Mouse (Mus musculus): Measurements from ENCODE around the gene Akap6. TPM values are rescaled to one million over a fixed set of nuclear protein-coding genes. Genes with fewer than 3 reads are reported as not detected.

Akap6 gene
- total and polyA plus RNA-seq, 3 experiments, result 0.12 to 0.42 (median 0.33) TPM

- Histone ChIP-seq H3K4me3 (replicated peaks in 1 of 3; ENCODE audit: low read depth in 2 of 3, low read length in 2 of 3, poor library complexity in 1 of 3) (no peak overlapping the region), H3K4me2 (ENCODE audit: insufficient read depth, low read depth, poor library complexity, severe bottlenecking) (no peak overlapping the region), H3K79me2 (replicated peaks; ENCODE audit: control insufficient read depth, extremely low read depth, insufficient read depth, poor library complexity, severe bottlenecking) (no peaks in the 10 kb centered on the region), H3K36me3 (replicated peaks in 1 of 2; ENCODE audit: control insufficient read depth in 1 of 2, insufficient read depth in 1 of 2, low read length in 1 of 2) (no peaks in the 10 kb centered on the region), H3K27me3 (replicated peaks) (no peaks in the 10 kb centered on the region), H3K9me3 (replicated peaks; ENCODE audit: low read length) (no peaks in the 10 kb centered on the region), H3K4me1 (ENCODE audit: control insufficient read depth in 1 of 2, insufficient read depth in 2 of 2) (peaks cover 2 to 4% of the 10 kb centered on the region in 2 experiments; a peak in 3 of 4 replicates), H3K9ac (ENCODE audit: insufficient read depth, low read depth) (no peak overlapping the region), H3K27ac (ENCODE audit: insufficient read depth, low read depth) (no peak overlapping the region)
- in situ Hi-C loops (cut with MboI; ENCODE audit: low pct_ligation_motif_present, low pct_unique_long_range_greater_than_20kb, low sequenced_read_pairs) (no loop called here), dilution Hi-C loops (cut with MboI; ENCODE audit: extremely low pct_ligation_motif_present, extremely low pct_unique_long_range_greater_than_20kb, low sequenced_read_pairs) (no loop called here)
- TF ChIP-seq MEF2A (IDR thresholded peaks at IDR 0.05; ENCODE audit: borderline replicate concordance, low read depth, low read length) (no peak), IRF4 (IDR thresholded peaks at IDR 0.05; ENCODE audit: low read depth, low read length) (no peak), MYC (IDR thresholded peaks at IDR 0.05; ENCODE audit: low read depth, low read length) (no peak), ZNF384 (IDR thresholded peaks at IDR 0.05; ENCODE audit: low read depth, low read length) (no peak), ZKSCAN1 (IDR thresholded peaks at IDR 0.05; ENCODE audit: borderline replicate concordance, low read depth, low read length) (no peak), MAX (IDR thresholded peaks at IDR 0.05; ENCODE audit: low read length) (no peak), ZC3H11A (IDR thresholded peaks at IDR 0.05; ENCODE audit: low read depth, low read length) (no peak), SMC3 (IDR thresholded peaks at IDR 0.05; ENCODE audit: low read depth, low read length) (no peak), ZMIZ1 (IDR thresholded peaks at IDR 0.05; ENCODE audit: low read depth, low read length) (no peak), ELF1 (IDR thresholded peaks at IDR 0.05; ENCODE audit: low read depth, low read length) (no peak)
- no peak for DNase-seq (ENCODE audit: extremely low read depth)
These were observed 447.4 kb downstream of the Akap6 start for GRCm38 (mm10) chr12:53146460-53147050.

- in situ Hi-C loops (cut with MboI; ENCODE audit: low pct_ligation_motif_present, low pct_unique_long_range_greater_than_20kb, low sequenced_read_pairs), result no loop called here
- H3K27me3 ChIP-seq (replicated peaks), result no peaks in the 10 kb centered on the region
- no peak overlapping the region for H3K27ac ChIP-seq (ENCODE audit: insufficient read depth, low read depth)
- H3K9ac ChIP-seq (ENCODE audit: insufficient read depth, low read depth), result no peak overlapping the region
- H3K79me2 ChIP-seq (replicated peaks; ENCODE audit: control insufficient read depth, extremely low read depth, insufficient read depth, poor library complexity, severe bottlenecking), result no peaks in the 10 kb centered on the region
- dilution Hi-C loops (cut with MboI; ENCODE audit: extremely low pct_ligation_motif_present, extremely low pct_unique_long_range_greater_than_20kb, low sequenced_read_pairs), result no loop called here
- TF ChIP-seq UBTF (IDR thresholded peaks at IDR 0.05; ENCODE audit: low read depth, low read length) (no peak), MEF2A (IDR thresholded peaks at IDR 0.05; ENCODE audit: borderline replicate concordance, low read depth, low read length) (no peak), POLR2A (IDR thresholded peaks at IDR 0.05; ENCODE audit: low read depth, low read length) (no peak), SMC3 (IDR thresholded peaks at IDR 0.05; ENCODE audit: low read depth, low read length) (no peak), RCOR1 (conservative IDR thresholded peaks at IDR 0.05; ENCODE audit: low read depth, low read length) (no peak), MYC (IDR thresholded peaks at IDR 0.05; ENCODE audit: low read depth, low read length) (no peak), IRF4 (IDR thresholded peaks at IDR 0.05; ENCODE audit: low read depth, low read length) (no peak), NELFE (IDR thresholded peaks at IDR 0.05; ENCODE audit: low read depth, low read length) (no peak), USF2 (conservative IDR thresholded peaks at IDR 0.05; ENCODE audit: low read depth, low read length) (no peak), POLR2AphosphoS2 (IDR thresholded peaks at IDR 0.05; ENCODE audit: low read depth, low read length) (no peak), MAFK (IDR thresholded peaks at IDR 0.05; ENCODE audit: insufficient replicate concordance, low read length) (no peak), ZNF384 (IDR thresholded peaks at IDR 0.05; ENCODE audit: low read depth, low read length) (no peak), HCFC1 (IDR thresholded peaks at IDR 0.05; ENCODE audit: low read depth, low read length) (no peak), ZKSCAN1 (IDR thresholded peaks at IDR 0.05; ENCODE audit: borderline replicate concordance, low read depth, low read length) (no peak), CHD2 (IDR thresholded peaks at IDR 0.05; ENCODE audit: low read length) (no peak), NRF1 (IDR thresholded peaks at IDR 0.05; ENCODE audit: low read depth, low read length) (no peak), ZMIZ1 (IDR thresholded peaks at IDR 0.05; ENCODE audit: low read depth, low read length) (no peak)
- no peak overlapping the region for H3K4me3 ChIP-seq (replicated peaks in 1 of 3; ENCODE audit: low read depth in 2 of 3, low read length in 2 of 3, poor library complexity in 1 of 3)
- no peaks in the 10 kb centered on the region for H3K9me3 ChIP-seq (replicated peaks; ENCODE audit: low read length)
- H3K4me1 ChIP-seq (ENCODE audit: control insufficient read depth in 1 of 2, insufficient read depth in 2 of 2), result peaks cover 0 to 2% of the 10 kb centered on the region in 2 experiments; a peak in 2 of 4 replicates
- no peak overlapping the region for H3K4me2 ChIP-seq (ENCODE audit: insufficient read depth, low read depth, poor library complexity, severe bottlenecking)
- DNase-seq (ENCODE audit: extremely low read depth), result no peak
- H3K36me3 ChIP-seq (replicated peaks in 1 of 2; ENCODE audit: control insufficient read depth in 1 of 2, insufficient read depth in 1 of 2, low read length in 1 of 2), result no peaks in the 10 kb centered on the region
These were observed 448.5 kb downstream of the Akap6 start for GRCm38 (mm10) chr12:53147696-53148095.
